Mouse (Mus musculus) kidney, adult 11 months (tissue): Measurements from ENCODE around the gene Srsf11.

Source experiments
- DNase-seq: peaks from one replicate; pipeline ENCODE4 v3.0.0; 2022

Gene Srsf11

DNA sequence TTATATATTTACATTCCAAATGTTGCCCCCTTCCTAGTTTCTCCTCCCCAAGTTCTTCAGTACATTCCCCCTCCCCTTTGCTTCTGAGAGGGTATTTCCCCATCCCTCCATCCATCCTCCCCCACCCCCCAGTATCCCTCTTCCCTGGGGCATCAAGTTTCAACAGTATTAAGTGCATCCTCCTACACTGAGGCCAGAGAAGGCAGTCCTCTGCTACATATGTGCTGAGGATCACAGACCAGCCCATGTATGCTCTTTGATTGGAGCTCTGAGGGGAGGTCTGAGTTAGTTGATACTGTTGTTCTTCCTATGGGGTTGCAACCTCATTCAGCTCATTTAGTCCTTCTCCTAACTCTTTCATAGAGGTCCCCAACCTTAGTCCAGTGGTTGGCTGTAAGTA is 56.8 kb downstream of the Srsf11 start:
- no peak for DNase-seq

DNA sequence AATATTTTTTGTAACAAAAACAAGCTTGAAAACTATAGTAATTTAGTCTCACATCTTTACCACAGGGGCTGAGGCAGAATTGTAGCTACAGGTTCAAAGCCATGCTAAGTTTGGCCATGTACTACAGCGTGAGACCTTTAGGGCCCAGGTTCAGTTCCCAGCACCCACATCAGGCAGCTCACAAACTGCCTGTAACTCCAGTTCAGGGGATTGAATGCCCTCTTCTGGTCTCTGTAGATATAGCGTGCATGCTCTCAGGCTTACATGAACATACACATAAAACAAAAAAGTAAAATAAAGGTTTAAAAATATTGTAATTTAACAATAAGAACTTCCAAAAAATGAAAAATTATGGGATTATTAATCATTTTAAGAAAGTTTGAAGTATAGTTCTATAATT is 63.2 kb downstream of the Srsf11 start:
- DNase-seq, result no peak

DNA sequence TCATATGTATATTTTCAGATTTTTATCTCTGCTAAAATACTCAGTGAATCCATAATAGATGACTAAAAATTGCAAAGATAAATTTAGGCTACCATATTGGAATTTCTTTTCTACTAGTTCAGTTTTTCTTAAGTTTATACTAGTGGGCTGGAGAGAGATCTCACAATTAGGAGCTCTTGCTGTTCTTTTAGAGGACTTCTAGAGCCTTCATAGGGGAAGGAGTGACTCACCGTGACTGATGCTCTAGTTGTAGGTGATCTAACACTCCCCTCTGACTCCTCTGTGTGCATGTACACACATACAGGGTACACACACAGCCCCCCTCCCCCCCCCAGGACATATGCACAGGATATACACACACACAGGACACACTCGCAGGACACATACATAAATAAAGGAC is 65.3 kb downstream of the Srsf11 start:
- no peak for DNase-seq
